Mouse (Mus musculus) CH12.LX (cell line): Measurements from ENCODE around the gene B3gat3. TPM values are rescaled to one million over a fixed set of nuclear protein-coding genes. Genes with fewer than 3 reads are reported as not detected.

ENCODE experiments used
- DNase-seq: peaks from one replicate; pipeline ENCODE4 v3.0.0-alpha.2; 2013; ENCODE audit errors: extremely low read depth
- H3K27ac ChIP-seq: 2 replicates; pipeline ENCODE4 v1.5.1; 2012; ENCODE audit warnings: low read depth, mild to moderate bottlenecking, control low read depth, moderate library complexity; ENCODE audit not compliant: insufficient read depth
- H3K27me3 ChIP-seq: replicated peaks from 2 replicates; pipeline ENCODE3; 2012; ENCODE audit warnings: inconsistent platforms
- H3K36me3 ChIP-seq, 2 experiments: replicated peaks in 1 of 2; 2 replicates each; pipeline versions ENCODE3 to v1.6.1; 2012; ENCODE audit warnings: inconsistent platforms in 1 of 2, low read length in 1 of 2, mild to moderate bottlenecking in 1 of 2, mixed read lengths in 1 of 2, moderate library complexity in 1 of 2; ENCODE audit not compliant: control insufficient read depth in 1 of 2, insufficient read depth in 1 of 2
- H3K4me1 ChIP-seq, 2 experiments: 2 replicates each; pipeline ENCODE4 v1.6.1; 2012; ENCODE audit warnings: inconsistent platforms in 1 of 2, moderate library complexity in 1 of 2; ENCODE audit not compliant: insufficient read depth in 2 of 2, control insufficient read depth in 1 of 2
- H3K4me2 ChIP-seq: 2 replicates; pipeline ENCODE4 v1.6.1; 2012; ENCODE audit warnings: low read depth, mild to moderate bottlenecking, control low read depth; ENCODE audit not compliant: poor library complexity, insufficient read depth, severe bottlenecking
- H3K4me3 ChIP-seq, 3 experiments: fragments of 150-350 bp in 1 of 3; sonication (generic) in 1 of 3; replicated peaks in 1 of 3; 2 replicates each; pipeline versions ENCODE3 to v1.5.1; 2011 to 2012; ENCODE audit warnings: low read depth in 2 of 3, low read length in 2 of 3, mild to moderate bottlenecking in 2 of 3, moderate library complexity in 2 of 3, control low read depth in 1 of 3, improper control_type of control experiment in 1 of 3, inconsistent platforms in 1 of 3, mixed read lengths in 1 of 3; ENCODE audit not compliant: poor library complexity in 1 of 3
- H3K79me2 ChIP-seq: replicated peaks from 2 replicates; pipeline ENCODE4 v1.6.1; 2012; ENCODE audit warnings: mild to moderate bottlenecking, moderate library complexity; ENCODE audit not compliant: control insufficient read depth, poor library complexity, insufficient read depth, severe bottlenecking; ENCODE audit errors: extremely low read depth
- H3K9ac ChIP-seq: 2 replicates; pipeline ENCODE4 v1.6.1; 2012; ENCODE audit warnings: low read depth, mild to moderate bottlenecking, control low read depth, moderate library complexity; ENCODE audit not compliant: insufficient read depth
- H3K9me3 ChIP-seq: replicated peaks from 2 replicates; pipeline ENCODE3; 2012; ENCODE audit warnings: low read length, inconsistent platforms, mixed read lengths
- BHLHE40 ChIP-seq: IDR thresholded peaks from 2 replicates; pipeline ENCODE4 v1.6.1; 2011; ENCODE audit warnings: mild to moderate bottlenecking, low read depth, low read length, improper control_type of control experiment
- CHD1 ChIP-seq: IDR thresholded peaks from 2 replicates; pipeline ENCODE4 v1.6.1; 2012; ENCODE audit warnings: low read depth, low read length, improper control_type of control experiment, inconsistent platforms
- E2F4 ChIP-seq: IDR thresholded peaks from 2 replicates; pipeline ENCODE4 v1.6.1; 2011; ENCODE audit warnings: low read depth, low read length, improper control_type of control experiment; ENCODE audit not compliant: insufficient replicate concordance
- ELF1 ChIP-seq: IDR thresholded peaks from 2 replicates; pipeline ENCODE4 v1.6.1; 2014; ENCODE audit warnings: low read depth, mild to moderate bottlenecking, inconsistent platforms, low read length, improper control_type of control experiment
- ETS1 ChIP-seq: conservative IDR thresholded peaks from 2 replicates; pipeline ENCODE4 v1.6.1; 2012; ENCODE audit warnings: low read depth, mild to moderate bottlenecking, inconsistent platforms, low read length, improper control_type of control experiment, moderate library complexity
- HCFC1 ChIP-seq: IDR thresholded peaks from 2 replicates; pipeline ENCODE4 v1.6.1; 2012; ENCODE audit warnings: low read depth, mild to moderate bottlenecking, inconsistent platforms, low read length, improper control_type of control experiment
- IRF4 ChIP-seq: IDR thresholded peaks from 2 replicates; pipeline ENCODE4 v1.6.1; 2014; ENCODE audit warnings: low read depth, mild to moderate bottlenecking, inconsistent platforms, low read length, improper control_type of control experiment
- KAT2A ChIP-seq: IDR thresholded peaks from 2 replicates; pipeline ENCODE4 v1.6.1; 2012; ENCODE audit warnings: low read length, improper control_type of control experiment, inconsistent platforms; ENCODE audit not compliant: insufficient replicate concordance
- MAX ChIP-seq: IDR thresholded peaks from 2 replicates; pipeline ENCODE4 v1.6.1; 2011; ENCODE audit warnings: low read length, improper control_type of control experiment
- MAZ ChIP-seq: IDR thresholded peaks from 2 replicates; pipeline ENCODE4 v1.6.1; 2012; ENCODE audit warnings: low read depth, mild to moderate bottlenecking, inconsistent platforms, low read length, improper control_type of control experiment, moderate library complexity
- MEF2A ChIP-seq: IDR thresholded peaks from 2 replicates; pipeline ENCODE4 v1.6.1; 2014; ENCODE audit warnings: low read depth, mild to moderate bottlenecking, inconsistent platforms, low read length, improper control_type of control experiment, borderline replicate concordance
- NELFE ChIP-seq: IDR thresholded peaks from 2 replicates; pipeline ENCODE4 v1.6.1; 2011; ENCODE audit warnings: low read depth, low read length, improper control_type of control experiment
- NRF1 ChIP-seq: IDR thresholded peaks from 2 replicates; pipeline ENCODE4 v1.6.1; 2014; ENCODE audit warnings: low read depth, mild to moderate bottlenecking, inconsistent platforms, low read length, improper control_type of control experiment, moderate library complexity
- POLR2A ChIP-seq: IDR thresholded peaks from 2 replicates; pipeline ENCODE4 v1.6.1; 2011; ENCODE audit warnings: low read depth, mild to moderate bottlenecking, improper control_type of control experiment, low read length
- POLR2AphosphoS2 ChIP-seq: IDR thresholded peaks from 2 replicates; pipeline ENCODE4 v1.6.1; 2011; ENCODE audit warnings: low read depth, low read length, improper control_type of control experiment
- RAD21 ChIP-seq: IDR thresholded peaks from 2 replicates; pipeline ENCODE4 v1.6.1; 2011; ENCODE audit warnings: low read depth, mild to moderate bottlenecking, low read length, improper control_type of control experiment, moderate library complexity
- RCOR1 ChIP-seq: conservative IDR thresholded peaks from 2 replicates; pipeline ENCODE4 v1.6.1; 2012; ENCODE audit warnings: low read depth, mild to moderate bottlenecking, inconsistent platforms, low read length, improper control_type of control experiment
- SIN3A ChIP-seq: IDR thresholded peaks from 2 replicates; pipeline ENCODE4 v1.6.1; 2012; ENCODE audit warnings: low read length, improper control_type of control experiment, inconsistent platforms
- SMC3 ChIP-seq: IDR thresholded peaks from 2 replicates; pipeline ENCODE4 v1.6.1; 2011; ENCODE audit warnings: low read depth, low read length, improper control_type of control experiment
- TBP ChIP-seq: conservative IDR thresholded peaks from 2 replicates; pipeline ENCODE4 v1.6.1; 2011; ENCODE audit warnings: low read depth, low read length, improper control_type of control experiment
- TCF12 ChIP-seq: IDR thresholded peaks from 2 replicates; pipeline ENCODE4 v1.6.1; 2014; ENCODE audit warnings: low read depth, mild to moderate bottlenecking, inconsistent platforms, low read length, improper control_type of control experiment
- UBTF ChIP-seq: IDR thresholded peaks from 2 replicates; pipeline ENCODE4 v1.6.1; 2012; ENCODE audit warnings: low read depth, mild to moderate bottlenecking, inconsistent platforms, low read length, improper control_type of control experiment, moderate library complexity
- USF1 ChIP-seq: IDR thresholded peaks from 2 replicates; pipeline ENCODE4 v1.6.1; 2014; ENCODE audit warnings: low read depth, mild to moderate bottlenecking, inconsistent platforms, low read length, improper control_type of control experiment
- USF2 ChIP-seq: conservative IDR thresholded peaks from 2 replicates; pipeline ENCODE4 v1.6.1; 2011; ENCODE audit warnings: low read depth, low read length, improper control_type of control experiment
- ZC3H11A ChIP-seq: IDR thresholded peaks from 2 replicates; pipeline ENCODE4 v1.6.1; 2012; ENCODE audit warnings: low read depth, mild to moderate bottlenecking, inconsistent platforms, low read length, improper control_type of control experiment
- ZKSCAN1 ChIP-seq: IDR thresholded peaks from 2 replicates; pipeline ENCODE4 v1.6.1; 2012; ENCODE audit warnings: low read depth, inconsistent platforms, low read length, improper control_type of control experiment, borderline replicate concordance
- ZNF384 ChIP-seq: IDR thresholded peaks from 2 replicates; pipeline ENCODE4 v1.6.1; 2012; ENCODE audit warnings: low read depth, low read length, improper control_type of control experiment, inconsistent platforms
- dilution Hi-C: fragments of 300-500 bp; cut with MboI; formaldehyde crosslinking; loops from 2 replicates; pipeline ENCODE4 v1.14.3; 2020; ENCODE audit warnings: low sequenced_read_pairs; ENCODE audit not compliant: extremely low pct_unique_long_range_greater_than_20kb, extremely low pct_ligation_motif_present
- in situ Hi-C: fragments of 300-500 bp; cut with MboI; formaldehyde crosslinking; loops from 3 replicates; pipeline ENCODE4 v1.14.3; 2019; ENCODE audit warnings: low sequenced_read_pairs, low pct_ligation_motif_present, low pct_unique_long_range_greater_than_20kb, mixed read lengths
- polyA plus RNA-seq: library from polyadenylated mRNA; unstranded; fragments of >175 nt; gene quantifications from 2 replicates; pipeline ENCODE4 v1.2.1, GENCODE M21; 2012; ENCODE audit warnings: low read depth; ENCODE audit not compliant: insufficient read length
- total RNA-seq, 2 experiments: library from RNA; depleted of rRNA; stranded (reverse); fragments of 300-350 nt in 1 of 2; fragments of >200 nt in 1 of 2; gene quantifications; 2 replicates each; pipeline ENCODE4 v1.2.3; 2012 to 2014

B3gat3 gene
- total and polyA plus RNA-seq, 3 experiments = 17.8 to 54.8 (median 33.0) TPM

DNA sequence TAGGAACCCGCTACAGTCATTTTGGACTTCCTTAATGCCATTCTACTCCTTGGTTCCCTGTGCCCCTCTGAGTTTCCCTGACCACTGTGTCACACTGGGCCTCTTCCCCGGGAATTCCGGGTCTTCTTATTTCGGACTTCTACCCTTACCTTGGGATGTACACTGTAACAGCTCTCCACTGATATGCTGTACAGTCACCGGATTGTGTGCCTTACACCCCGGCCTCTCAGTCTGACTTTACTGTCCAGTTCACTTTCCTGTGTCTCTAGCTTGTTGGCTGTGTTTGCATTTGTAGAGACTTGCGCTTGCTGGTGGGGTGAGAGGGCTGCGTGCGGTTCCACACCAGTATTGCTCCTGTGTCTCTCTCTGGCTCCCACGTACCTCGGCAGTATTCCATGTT lies 9.9 kb downstream of the B3gat3 start:
- Histone ChIP-seq H3K4me3 (peak overlapping the region; percentile 80 to 93 (median 89)), H3K79me2 (peaks cover 6% of the 10 kb centered on the region; the same call in 1 of the 2 replicates), H3K4me2 (peak overlapping the region; percentile 76), H3K27me3 (no peaks in the 10 kb centered on the region), H3K9ac (peak overlapping the region; percentile 83), H3K9me3 (no peaks in the 10 kb centered on the region), H3K27ac (peak overlapping the region; percentile 75), H3K4me1 (peaks cover 12 to 31% of the 10 kb centered on the region in 2 experiments; a peak in 3 of 4 replicates), H3K36me3 (peaks cover 42 to 78% of the 10 kb centered on the region in 2 experiments)
- in situ Hi-C loops = no loop called here
- TF ChIP-seq CHD1 = no peak
- no peak for TF ChIP-seq USF2
- no peak for TF ChIP-seq ZNF384
- TF ChIP-seq HCFC1 = no peak
- TF ChIP-seq KAT2A = no peak
- TF ChIP-seq NRF1 = no peak
- no peak for TF ChIP-seq RAD21
- TF ChIP-seq POLR2AphosphoS2 = no peak
- no peak for TF ChIP-seq ETS1
- no peak for TF ChIP-seq MEF2A
- no peak for TF ChIP-seq ZC3H11A
- TF ChIP-seq SIN3A = no peak
- no peak for TF ChIP-seq RCOR1
- no peak for TF ChIP-seq MAX
- TF ChIP-seq POLR2A = no peak
- no peak for TF ChIP-seq BHLHE40
- dilution Hi-C loops = no loop called here
- DNase-seq = no peak

DNA sequence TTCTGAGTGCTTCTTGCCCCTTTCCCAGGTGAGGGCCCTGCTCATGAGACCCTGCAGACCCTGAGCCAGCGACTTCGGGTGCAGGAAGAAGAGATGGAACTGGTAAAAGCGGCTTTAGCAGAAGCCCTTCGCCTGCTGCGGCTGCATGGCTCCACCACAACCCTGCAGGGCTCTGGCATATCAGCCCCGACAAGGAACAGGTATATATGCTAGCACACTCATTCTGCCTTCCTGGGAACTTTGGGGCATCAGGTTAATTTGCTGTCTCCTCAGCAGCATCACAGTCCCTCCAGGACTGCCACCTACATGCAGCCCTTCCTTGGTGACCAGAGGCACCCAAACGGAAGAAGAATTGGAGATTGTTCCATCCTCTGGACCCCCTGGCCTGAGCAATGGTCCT lies 10.6 kb downstream of the B3gat3 start:
- peaks cover 6% of the 10 kb centered on the region; the same call in 1 of the 2 replicates for H3K79me2 ChIP-seq
- no peak for TF ChIP-seq NELFE
- TF ChIP-seq BHLHE40 = no peak
- no peak for TF ChIP-seq IRF4
- no peak for TF ChIP-seq UBTF
- no peak for TF ChIP-seq SMC3
- no peak for TF ChIP-seq POLR2AphosphoS2
- TF ChIP-seq TCF12 = no peak
- no peak for TF ChIP-seq USF1
- TF ChIP-seq ZC3H11A = no peak
- TF ChIP-seq ELF1 = no peak
- no peak for TF ChIP-seq MAZ
- no peak for TF ChIP-seq CHD1
- no peak for TF ChIP-seq SIN3A
- no peak for TF ChIP-seq ZKSCAN1
- no peak for TF ChIP-seq ETS1
- TF ChIP-seq TBP = no peak
- TF ChIP-seq E2F4 = no peak
- TF ChIP-seq POLR2A = no peak
- dilution Hi-C loops (no loop called here), in situ Hi-C loops (no loop called here)
- no peaks in the 10 kb centered on the region for H3K27me3 ChIP-seq
- no peak overlapping the region for H3K27ac ChIP-seq
- peaks cover 12 to 31% of the 10 kb centered on the region in 2 experiments; a peak in 3 of 4 replicates for H3K4me1 ChIP-seq
- H3K36me3 ChIP-seq = peaks cover 40 to 78% of the 10 kb centered on the region in 2 experiments
- DNase-seq = no peak
- peak overlapping the region in 2 of 3 experiments; percentile 80 to 89 for H3K4me3 ChIP-seq
- H3K9me3 ChIP-seq = no peaks in the 10 kb centered on the region
- H3K4me2 ChIP-seq = peak overlapping the region; percentile 76
- peak overlapping the region; percentile 83; the same call in 1 of the 2 replicates for H3K9ac ChIP-seq
